Mouse (Mus musculus): ENCODE measurements at regions not wholly inside any gene's neighbourhood (a gene's known extent, or its start where the extent isn't known, plus 50 kb on each side); places are given as distances from the start of the nearest gene placed in this dataset.

DNA sequence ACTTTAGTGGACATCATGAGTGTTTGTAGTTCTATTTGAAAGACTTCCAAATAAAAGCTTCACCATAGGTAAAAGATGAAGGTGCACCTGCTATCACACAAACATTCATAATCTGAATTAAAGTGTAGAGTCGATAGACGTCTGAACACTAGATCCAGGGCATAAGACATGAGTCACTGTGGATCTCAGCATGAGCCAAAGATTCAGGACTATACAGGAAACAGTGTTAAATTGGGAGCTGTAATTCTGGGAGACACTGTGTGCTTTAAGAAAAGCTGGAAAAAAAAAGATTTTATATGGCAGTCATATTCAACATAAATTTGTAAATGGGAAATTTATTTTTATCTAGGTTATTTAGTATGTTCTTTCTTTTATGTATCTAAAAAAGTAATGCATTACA is 160.5 kb downstream of the Pdha2 start:
- WGBS = 82% methylated on average over 2 of the region's 2 CpGs
- no peak overlapping the region for H3K4me2 ChIP-seq
- H3K27ac ChIP-seq = no peak overlapping the region
- no peak overlapping the region for H3K9ac ChIP-seq
- H3K27me3 ChIP-seq (replicated peaks) = no peaks in the 10 kb centered on the region
- no peaks in the 10 kb centered on the region for H3K36me3 ChIP-seq
- H3K4me1 ChIP-seq = no peaks in the 10 kb centered on the region
- H3K9me3 ChIP-seq = no peaks in the 10 kb centered on the region
- H3K4me3 ChIP-seq (replicated peaks) = no peak overlapping the region
- ATAC-seq (ENCODE audit: insufficient read depth, low FRiP score, low read depth) = no peak

DNA sequence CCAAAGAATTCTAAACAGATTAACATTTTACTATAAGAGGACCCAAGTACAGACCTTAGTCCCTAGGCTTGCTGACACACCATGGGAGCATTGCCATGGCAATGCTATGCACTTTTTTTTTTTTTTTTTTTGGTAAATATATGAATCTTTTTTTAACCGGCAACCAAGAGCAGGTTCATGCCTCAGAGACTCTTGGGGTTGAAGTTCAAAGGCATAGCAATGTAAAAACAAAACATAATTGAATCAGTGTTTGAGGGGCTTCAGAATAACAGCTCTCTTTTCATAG is 197.9 kb downstream of the Pdha2 start:
- Histone ChIP-seq H3K4me3 (replicated peaks) (no peak overlapping the region), H3K4me1 (no peaks in the 10 kb centered on the region), H3K9me3 (no peaks in the 10 kb centered on the region), H3K9ac (no peak overlapping the region), H3K36me3 (no peaks in the 10 kb centered on the region), H3K4me2 (no peak overlapping the region), H3K27ac (no peak overlapping the region), H3K27me3 (replicated peaks) (no peaks in the 10 kb centered on the region)
- WGBS = 61% methylated on average over 1 of the region's 1 CpGs
- no peak for ATAC-seq (ENCODE audit: insufficient read depth, low FRiP score, low read depth)

DNA sequence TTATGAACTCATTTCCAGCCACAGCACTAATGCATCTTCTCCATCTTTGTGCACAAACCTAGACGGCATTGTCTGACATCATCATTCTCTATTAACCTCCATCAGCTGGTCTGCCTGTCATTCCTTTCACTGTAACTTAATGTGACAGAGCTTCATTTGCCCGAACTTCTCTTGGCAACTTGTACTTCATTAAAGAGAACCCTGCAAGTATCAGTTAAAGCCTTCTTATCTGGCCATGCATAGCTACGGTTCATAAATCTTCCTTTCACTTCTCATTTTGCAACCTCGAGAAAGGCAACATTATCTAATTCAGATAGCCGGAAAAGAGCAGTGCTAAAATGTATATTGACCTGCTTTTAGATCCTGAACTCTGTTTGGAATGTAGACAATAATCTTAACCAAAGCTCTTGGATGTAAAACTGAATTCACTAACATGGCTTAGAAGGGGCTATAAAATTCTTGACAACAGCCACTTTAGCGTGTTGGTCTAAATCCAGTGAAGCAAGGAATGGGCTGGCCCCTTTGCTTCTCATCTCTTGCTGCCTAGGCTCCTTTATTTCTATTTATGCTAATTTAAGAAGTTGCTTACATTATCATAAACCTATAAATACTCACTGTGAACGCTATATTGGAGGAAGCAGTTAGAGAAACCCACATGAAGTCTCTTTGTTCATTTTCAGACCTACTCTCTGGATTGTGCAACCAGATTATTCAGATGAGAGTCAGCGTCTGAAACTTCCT is 198.5 kb downstream of the Pdha2 start:
- Histone ChIP-seq H3K4me1 (no peaks in the 10 kb centered on the region), H3K27ac (no peak overlapping the region), H3K9me3 (no peaks in the 10 kb centered on the region), H3K9ac (no peak overlapping the region), H3K36me3 (no peaks in the 10 kb centered on the region), H3K27me3 (replicated peaks) (no peaks in the 10 kb centered on the region), H3K4me2 (no peak overlapping the region), H3K4me3 (replicated peaks) (no peak overlapping the region)
- ATAC-seq (ENCODE audit: insufficient read depth, low FRiP score, low read depth) = no peak
- 43% methylated on average over 8 of the region's 8 CpGs for WGBS

DNA sequence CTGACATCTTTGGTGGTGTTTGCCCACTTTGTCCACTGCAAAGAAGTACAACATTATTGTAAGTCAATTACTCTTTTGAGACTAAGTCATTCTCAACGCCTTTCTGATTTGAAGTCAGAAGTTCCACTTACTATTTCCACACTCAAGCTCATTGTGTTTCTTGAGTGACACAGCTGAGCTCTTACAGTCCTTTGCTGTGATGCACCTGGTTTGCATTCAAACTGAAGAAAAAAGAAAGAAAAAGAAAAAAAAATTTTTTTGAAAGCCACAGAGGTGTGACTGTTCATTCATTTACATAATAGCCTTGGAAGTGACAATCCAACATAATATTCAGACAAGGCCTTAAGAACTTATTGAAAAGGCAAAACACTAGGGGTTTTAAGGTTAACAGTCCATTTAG is 199.2 kb downstream of the Pdha2 start:
- H3K4me1 ChIP-seq = no peaks in the 10 kb centered on the region
- H3K36me3 ChIP-seq = no peaks in the 10 kb centered on the region
- no peak overlapping the region for H3K9ac ChIP-seq
- 75% methylated on average over 1 of the region's 1 CpGs for WGBS
- H3K4me3 ChIP-seq (replicated peaks) = no peak overlapping the region
- no peak overlapping the region for H3K4me2 ChIP-seq
- no peaks in the 10 kb centered on the region for H3K9me3 ChIP-seq
- no peaks in the 10 kb centered on the region for H3K27me3 ChIP-seq (replicated peaks)
- ATAC-seq (ENCODE audit: insufficient read depth, low FRiP score, low read depth) = no peak
- H3K27ac ChIP-seq = no peak overlapping the region

DNA sequence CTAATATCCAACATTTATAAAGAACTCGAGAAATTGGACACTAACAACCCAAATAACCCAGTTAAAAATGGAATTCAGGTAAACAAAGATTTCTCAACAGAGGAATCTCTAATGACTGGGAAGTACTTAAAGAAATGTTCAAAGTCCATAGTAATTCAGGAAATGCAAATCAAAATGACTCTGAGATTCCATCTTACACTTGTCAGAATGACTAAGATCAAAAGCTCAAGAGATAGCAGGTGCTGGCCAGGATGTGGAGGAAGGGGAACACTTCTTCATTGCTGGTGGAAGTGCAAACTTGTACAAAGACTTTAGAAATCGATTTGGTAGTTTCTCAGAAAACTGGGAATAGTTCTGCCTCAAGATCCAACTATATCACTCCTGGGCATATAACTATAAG is 203.4 kb downstream of the Pdha2 start:
- Histone ChIP-seq H3K4me1 (no peaks in the 10 kb centered on the region), H3K4me2 (no peak overlapping the region), H3K4me3 (replicated peaks) (no peak overlapping the region), H3K36me3 (no peaks in the 10 kb centered on the region), H3K9me3 (no peaks in the 10 kb centered on the region), H3K27ac (no peak overlapping the region), H3K27me3 (replicated peaks) (no peaks in the 10 kb centered on the region), H3K9ac (no peak overlapping the region)
- 72% methylated on average over 2 of the region's 2 CpGs for WGBS
- no peak for ATAC-seq (ENCODE audit: insufficient read depth, low FRiP score, low read depth)

DNA sequence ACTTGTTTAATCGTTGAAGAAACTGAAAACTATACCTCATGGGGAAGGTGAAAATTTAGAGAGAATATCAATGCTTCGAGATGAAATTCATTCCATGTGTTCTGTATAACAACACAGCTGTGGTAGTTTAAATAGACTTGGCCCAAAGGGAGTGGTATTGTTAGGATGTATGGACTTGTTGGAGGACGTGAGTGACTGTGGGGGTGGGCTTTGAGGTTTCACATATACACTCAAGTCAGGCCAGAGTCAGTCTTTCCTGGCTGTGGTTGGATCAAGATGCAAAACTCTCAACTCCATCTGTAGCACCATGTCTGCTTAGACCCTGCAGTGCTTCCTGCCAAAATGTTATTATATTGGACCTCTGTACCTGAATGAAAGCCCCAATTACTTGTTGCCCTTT is 206.3 kb downstream of the Pdha2 start:
- Histone ChIP-seq H3K27ac (no peak overlapping the region), H3K4me1 (no peaks in the 10 kb centered on the region), H3K9ac (no peak overlapping the region), H3K4me2 (no peak overlapping the region), H3K9me3 (no peaks in the 10 kb centered on the region), H3K4me3 (replicated peaks) (no peak overlapping the region), H3K27me3 (replicated peaks) (no peaks in the 10 kb centered on the region), H3K36me3 (no peaks in the 10 kb centered on the region)
- ATAC-seq (ENCODE audit: insufficient read depth, low FRiP score, low read depth) = no peak
- 58% methylated on average over 3 of the region's 3 CpGs for WGBS

DNA sequence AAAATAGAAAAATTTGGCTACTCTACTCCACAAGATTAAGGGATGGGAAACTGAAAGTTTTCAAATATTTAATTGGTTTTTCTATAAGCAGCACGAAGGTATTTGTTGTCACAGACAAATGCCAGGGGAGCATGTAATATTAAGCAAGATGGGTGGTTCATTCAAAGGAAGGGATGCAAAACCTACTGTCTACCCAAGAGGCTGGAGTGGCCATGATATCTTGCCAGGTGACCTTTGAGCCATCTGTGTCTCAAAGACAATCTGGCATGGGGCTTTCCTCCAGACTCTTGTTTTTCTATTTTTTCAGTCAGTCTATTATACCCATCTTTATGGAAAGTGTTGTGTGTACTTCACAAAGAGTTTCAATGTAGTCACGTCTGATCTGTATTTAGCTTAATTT is 208.6 kb downstream of the Pdha2 start:
- no peaks in the 10 kb centered on the region for H3K4me1 ChIP-seq
- no peaks in the 10 kb centered on the region for H3K27me3 ChIP-seq (replicated peaks)
- 79% methylated on average over 2 of the region's 2 CpGs for WGBS
- H3K4me3 ChIP-seq (replicated peaks) = no peak overlapping the region
- no peak overlapping the region for H3K9ac ChIP-seq
- no peaks in the 10 kb centered on the region for H3K9me3 ChIP-seq
- no peaks in the 10 kb centered on the region for H3K36me3 ChIP-seq
- H3K27ac ChIP-seq = no peak overlapping the region
- ATAC-seq (ENCODE audit: insufficient read depth, low FRiP score, low read depth) = no peak
- no peak overlapping the region for H3K4me2 ChIP-seq

DNA sequence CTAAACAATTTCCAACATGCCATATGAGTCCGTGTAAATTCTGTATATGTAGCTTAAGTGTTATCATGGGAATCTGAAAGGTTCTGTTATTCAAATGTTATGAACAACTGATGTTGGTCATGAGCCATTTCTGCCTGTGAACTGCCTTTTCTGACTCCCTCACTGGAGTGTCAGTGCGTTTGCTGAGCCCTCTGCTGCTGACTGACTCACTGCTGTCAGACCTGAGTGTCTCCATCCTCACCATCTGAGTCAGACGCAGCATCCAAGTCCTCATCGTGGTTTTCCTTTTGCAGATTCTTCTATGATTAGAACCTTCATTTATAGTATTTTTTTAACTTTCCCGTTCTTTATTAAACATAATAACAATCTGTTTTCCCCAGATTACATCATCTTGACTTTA is 223.9 kb downstream of the Pdha2 start:
- Histone ChIP-seq H3K27ac (no peak overlapping the region), H3K4me1 (no peaks in the 10 kb centered on the region), H3K36me3 (no peaks in the 10 kb centered on the region), H3K9me3 (no peaks in the 10 kb centered on the region), H3K4me3 (replicated peaks) (no peak overlapping the region), H3K27me3 (replicated peaks) (no peaks in the 10 kb centered on the region), H3K4me2 (no peak overlapping the region), H3K9ac (no peak overlapping the region)
- 70% methylated on average over 5 of the region's 5 CpGs for WGBS
- ATAC-seq (ENCODE audit: insufficient read depth, low FRiP score, low read depth) = no peak

DNA sequence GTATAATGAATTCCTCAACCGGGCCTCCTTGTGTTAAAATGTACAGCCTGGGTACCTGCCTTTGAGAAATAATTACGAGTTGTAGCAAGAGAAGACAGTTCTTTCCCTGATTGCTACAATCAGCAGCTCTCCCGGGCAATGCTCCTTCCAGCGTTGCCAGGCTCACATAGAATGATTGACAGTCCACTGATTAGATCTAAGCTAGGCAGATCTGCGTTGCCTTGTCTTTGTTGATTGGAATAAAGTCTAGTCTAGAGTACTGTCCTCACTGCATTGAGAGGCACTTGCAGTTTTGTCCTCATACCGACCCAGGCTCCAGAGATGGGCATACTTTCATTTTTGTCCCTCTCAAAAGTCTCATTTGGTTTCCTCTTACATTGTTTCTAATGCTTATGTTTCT is 238.6 kb downstream of the Pdha2 start:
- no peak for ATAC-seq (ENCODE audit: insufficient read depth, low FRiP score, low read depth)
- Histone ChIP-seq H3K9ac (no peak overlapping the region), H3K4me3 (replicated peaks) (no peak overlapping the region), H3K9me3 (no peaks in the 10 kb centered on the region), H3K4me1 (no peaks in the 10 kb centered on the region), H3K36me3 (no peaks in the 10 kb centered on the region), H3K27ac (no peak overlapping the region), H3K4me2 (no peak overlapping the region), H3K27me3 (replicated peaks) (no peaks in the 10 kb centered on the region)
- 57% methylated on average over 6 of the region's 6 CpGs for WGBS

DNA sequence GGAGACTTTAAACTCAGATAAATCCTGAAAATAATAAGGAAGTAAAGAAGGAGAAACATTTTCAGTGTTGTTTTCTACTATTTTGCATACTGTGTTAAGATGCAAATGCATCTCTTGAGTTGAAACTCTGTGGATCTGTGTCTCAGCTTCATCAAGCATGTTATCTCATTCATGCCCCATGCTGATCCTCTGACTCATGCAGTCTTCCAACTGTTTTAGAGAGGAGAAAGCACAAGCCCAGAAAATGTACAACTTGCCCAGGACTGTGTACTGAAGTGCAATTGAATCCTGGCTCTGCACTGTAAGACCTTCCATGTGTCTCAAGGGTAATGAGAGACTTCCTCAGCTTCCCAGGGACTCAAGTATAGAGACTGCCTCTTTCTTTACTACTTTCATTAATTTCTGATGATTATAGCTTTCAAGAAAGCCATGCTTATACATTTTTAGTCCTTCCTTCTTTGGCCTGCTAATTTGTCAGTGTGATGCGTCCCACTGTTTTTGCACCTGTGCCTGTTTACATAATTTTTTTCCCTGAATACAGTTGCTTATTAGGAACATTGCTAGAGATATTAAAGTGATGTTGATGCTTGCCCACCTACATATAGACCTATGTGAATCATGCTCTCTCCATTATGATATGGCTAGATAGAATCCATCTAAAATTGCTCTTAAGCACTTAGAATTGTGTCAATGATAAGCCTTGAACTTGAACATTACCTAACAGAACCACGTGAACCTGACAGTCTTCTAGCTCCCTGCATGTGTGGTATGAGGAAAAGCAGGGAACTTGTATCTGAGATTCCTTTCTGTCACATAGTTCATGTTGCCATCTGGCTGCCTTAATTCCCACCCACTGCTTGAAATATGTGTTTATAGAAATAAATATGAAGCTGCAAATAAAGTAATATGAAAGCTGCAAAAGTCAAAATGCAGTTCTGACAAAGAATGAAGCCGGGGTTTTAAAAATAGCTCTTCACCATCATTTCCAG is 242.0 kb downstream of the Pdha2 start:
- 74% methylated on average over 3 of the region's 3 CpGs for WGBS
- no peaks in the 10 kb centered on the region for H3K36me3 ChIP-seq
- H3K4me3 ChIP-seq (replicated peaks) = no peak overlapping the region
- no peak overlapping the region for H3K9ac ChIP-seq
- H3K9me3 ChIP-seq = no peaks in the 10 kb centered on the region
- no peaks in the 10 kb centered on the region for H3K27me3 ChIP-seq (replicated peaks)
- H3K4me1 ChIP-seq = no peaks in the 10 kb centered on the region
- H3K27ac ChIP-seq = no peak overlapping the region
- no peak for ATAC-seq (ENCODE audit: insufficient read depth, low FRiP score, low read depth)
- no peak overlapping the region for H3K4me2 ChIP-seq

DNA sequence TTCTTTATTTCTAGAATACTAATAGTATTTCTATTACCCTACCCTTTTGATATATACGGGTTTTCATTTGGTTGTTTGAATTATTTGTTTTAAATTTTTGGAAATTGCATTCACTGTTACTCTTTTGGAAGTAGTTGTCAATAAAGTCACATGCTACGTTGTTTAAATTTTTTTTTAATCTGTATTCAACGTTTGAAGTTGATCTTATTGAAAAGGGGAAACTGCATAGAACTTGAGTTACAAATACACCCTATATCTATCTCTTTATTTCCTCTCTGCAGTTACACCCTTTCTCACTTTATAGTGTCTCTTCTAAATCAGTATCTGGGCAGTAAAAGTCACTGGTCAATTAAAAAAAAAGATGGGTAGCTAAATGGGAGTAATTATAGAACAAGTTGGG is 243.6 kb downstream of the Pdha2 start:
- H3K4me3 ChIP-seq (replicated peaks) = no peak overlapping the region
- no peaks in the 10 kb centered on the region for H3K4me1 ChIP-seq
- H3K27me3 ChIP-seq (replicated peaks) = no peaks in the 10 kb centered on the region
- WGBS = 75% methylated on average over 3 of the region's 3 CpGs
- no peak overlapping the region for H3K27ac ChIP-seq
- ATAC-seq (ENCODE audit: insufficient read depth, low FRiP score, low read depth) = no peak
- H3K4me2 ChIP-seq = no peak overlapping the region
- H3K9me3 ChIP-seq = no peaks in the 10 kb centered on the region
- no peaks in the 10 kb centered on the region for H3K36me3 ChIP-seq
- no peak overlapping the region for H3K9ac ChIP-seq

DNA sequence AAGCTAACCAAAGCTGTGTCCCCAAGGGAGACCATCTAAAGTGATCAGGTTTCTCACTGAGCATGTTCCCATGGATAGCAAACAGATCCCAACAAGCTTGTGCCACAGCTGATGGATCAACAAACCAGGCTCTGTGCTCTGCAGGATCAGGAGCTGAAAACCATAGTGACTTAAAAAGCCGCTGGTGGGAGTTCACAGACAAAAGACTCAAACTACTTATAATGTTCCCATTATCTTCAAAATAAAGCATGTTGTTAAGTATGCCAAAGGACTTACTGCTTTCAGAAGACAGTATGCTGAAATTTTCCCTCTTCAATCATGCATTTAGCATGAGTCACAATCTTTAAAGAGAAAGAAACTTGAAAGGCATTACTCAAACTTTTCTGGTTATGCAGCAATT is 254.5 kb downstream of the Pdha2 start:
- no peaks in the 10 kb centered on the region for H3K36me3 ChIP-seq
- H3K27me3 ChIP-seq (replicated peaks) = no peaks in the 10 kb centered on the region
- ATAC-seq (ENCODE audit: insufficient read depth, low FRiP score, low read depth) = no peak
- no peak overlapping the region for H3K4me2 ChIP-seq
- no peak overlapping the region for H3K4me3 ChIP-seq (replicated peaks)
- H3K4me1 ChIP-seq = no peaks in the 10 kb centered on the region
- no peak overlapping the region for H3K27ac ChIP-seq
- H3K9me3 ChIP-seq = no peaks in the 10 kb centered on the region
- H3K9ac ChIP-seq = no peak overlapping the region
- 57% methylated on average over 1 of the region's 1 CpGs for WGBS
